Mouse (Mus musculus): ENCODE measurements around the gene Madd.

- TF ChIP-seq CTCF (IDR thresholded peaks at IDR 0.05; ENCODE audit: extremely low read depth, insufficient read depth, low read length) (no peak), POLR2A (IDR thresholded peaks at IDR 0.05; ENCODE audit: extremely low read depth, insufficient read depth, low read length) (no peak)
Observed at GRCm38 (mm10) chr2:91142920-91143319, 40.7 kb downstream of the Madd start.

Measured in cortical plate, adult 2 months (tissue).